Mouse (Mus musculus): ENCODE data around the gene Gm48552. TPM values are rescaled to one million over a fixed set of nuclear protein-coding genes. Genes with fewer than 3 reads are reported as not detected.

The Gm48552 gene
- total and polyA plus RNA-seq, 2 experiments from 2014 or later: 4.0 to 7.5 TPM

GRCm38 (mm10) chr10:81345162-81345534 lies 43.7 kb upstream of the Gm48552 start:
- DNase-seq (ENCODE audit: low spot score) (no peak), ATAC-seq (no peak)
- H3K27ac ChIP-seq: no peak overlapping the region
- WGBS: 86% methylated on average over 4 of the region's 4 CpGs
- peaks cover 31% of the 10 kb centered on the region; the same call in 1 of the 2 replicates for H3K27me3 ChIP-seq (ENCODE audit: insufficient read depth, low read length)
- no peak overlapping the region for H3K9ac ChIP-seq (replicated peaks; ENCODE audit: low read length)
- no peak overlapping the region for H3K4me2 ChIP-seq (ENCODE audit: low read depth, low read length)
- no peak for TF ChIP-seq CTCF (IDR thresholded peaks at IDR 0.05; ENCODE audit: low read depth)
- peaks cover 9% of the 10 kb centered on the region for H3K4me1 ChIP-seq (ENCODE audit: insufficient read depth, low read length)
- H3K9me3 ChIP-seq (ENCODE audit: low read length): no peaks in the 10 kb centered on the region
- H3K36me3 ChIP-seq (ENCODE audit: insufficient read depth, low read length): no peaks in the 10 kb centered on the region
- H3K4me3 ChIP-seq (ENCODE audit: low read length): no peak overlapping the region

DNA sequence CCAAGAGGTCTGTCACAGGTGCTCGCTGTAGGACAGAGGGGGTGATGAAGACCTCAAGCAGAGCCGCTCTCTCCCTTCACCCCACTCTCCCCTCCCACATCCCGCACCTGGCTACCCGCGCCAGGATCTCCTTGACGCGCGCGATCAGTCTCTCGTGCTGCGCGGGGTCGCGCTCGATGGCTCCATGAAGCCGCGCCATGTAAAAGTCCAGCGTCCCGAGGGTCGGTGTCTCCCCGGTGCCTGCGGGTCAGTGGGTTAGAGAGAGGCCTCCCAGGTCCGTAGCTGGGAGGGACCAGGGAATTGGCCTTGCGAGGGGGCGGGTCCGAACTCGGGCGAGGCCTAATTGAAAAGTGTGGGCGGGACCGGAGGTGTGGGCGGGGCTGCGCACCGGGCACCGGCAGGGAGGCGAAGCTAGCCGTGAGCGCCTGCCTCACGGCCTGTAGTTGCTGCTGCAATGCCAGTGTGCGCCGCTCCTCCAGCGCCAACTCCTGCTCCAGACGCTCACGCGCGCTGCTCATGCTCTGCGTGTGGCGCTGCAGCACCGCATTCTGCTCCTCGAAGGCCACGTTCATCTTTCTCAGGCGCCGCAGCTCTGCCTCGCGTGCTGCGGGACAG lies 42.2 kb upstream of the Gm48552 start:
- H3K27ac ChIP-seq: peak overlapping the region; percentile 20; the same call in 1 of the 2 replicates
- peak overlapping the region; percentile 32 for H3K4me3 ChIP-seq (ENCODE audit: low read length)
- TF ChIP-seq CTCF (IDR thresholded peaks at IDR 0.05; ENCODE audit: low read depth): peak; percentile 65
- H3K27me3 ChIP-seq (ENCODE audit: insufficient read depth, low read length): peaks cover 31% of the 10 kb centered on the region; the same call in 1 of the 2 replicates
- peaks cover 9% of the 10 kb centered on the region for H3K4me1 ChIP-seq (ENCODE audit: insufficient read depth, low read length)
- peak overlapping the region; percentile 50 for H3K4me2 ChIP-seq (ENCODE audit: low read depth, low read length)
- H3K36me3 ChIP-seq (ENCODE audit: insufficient read depth, low read length): no peaks in the 10 kb centered on the region
- H3K9ac ChIP-seq (replicated peaks; ENCODE audit: low read length): peak overlapping the region; percentile 13; the same call in 1 of the 2 replicates
- WGBS: 12% methylated on average over 54 of the region's 55 CpGs
- ATAC-seq (peak; percentile 21; the same call in 1 of the 2 replicates), DNase-seq (ENCODE audit: low spot score) (peak; percentile 84)
- no peaks in the 10 kb centered on the region for H3K9me3 ChIP-seq (ENCODE audit: low read length)

DNA sequence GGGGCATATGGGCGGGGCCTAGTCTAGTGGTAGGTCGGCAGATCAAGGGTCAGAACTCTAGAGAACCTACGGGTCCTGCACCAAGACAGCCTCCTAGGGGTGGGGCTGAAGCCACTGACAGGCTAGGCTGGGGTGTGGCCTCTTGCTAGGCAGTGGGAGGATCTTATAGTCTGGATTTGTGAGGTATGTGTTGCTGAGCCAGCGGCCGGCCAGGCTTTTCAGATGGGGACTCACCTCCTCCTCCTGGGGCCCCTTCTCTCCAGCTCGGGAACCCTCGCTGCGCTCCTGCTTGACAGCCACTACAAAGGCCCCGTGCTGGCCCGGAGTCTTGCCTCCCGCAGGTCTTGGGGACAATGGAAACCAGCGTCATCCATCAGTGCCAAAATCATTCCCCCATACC lies 39.7 kb upstream of the Gm48552 start:
- H3K4me2 ChIP-seq (ENCODE audit: low read depth, low read length): peak overlapping the region; percentile 87
- H3K36me3 ChIP-seq (ENCODE audit: insufficient read depth, low read length): no peaks in the 10 kb centered on the region
- no peak overlapping the region for H3K27ac ChIP-seq
- H3K4me3 ChIP-seq (ENCODE audit: low read length): no peak overlapping the region
- H3K9ac ChIP-seq (replicated peaks; ENCODE audit: low read length): no peak overlapping the region
- H3K27me3 ChIP-seq (ENCODE audit: insufficient read depth, low read length): peaks cover 13% of the 10 kb centered on the region; the same call in 1 of the 2 replicates
- DNase-seq (ENCODE audit: low spot score) (no peak), ATAC-seq (no peak)
- TF ChIP-seq CTCF (IDR thresholded peaks at IDR 0.05; ENCODE audit: low read depth): no peak
- H3K4me1 ChIP-seq (ENCODE audit: insufficient read depth, low read length): peaks cover 9% of the 10 kb centered on the region
- no peaks in the 10 kb centered on the region for H3K9me3 ChIP-seq (ENCODE audit: low read length)
- WGBS: 3% methylated on average over 12 of the region's 12 CpGs

DNA sequence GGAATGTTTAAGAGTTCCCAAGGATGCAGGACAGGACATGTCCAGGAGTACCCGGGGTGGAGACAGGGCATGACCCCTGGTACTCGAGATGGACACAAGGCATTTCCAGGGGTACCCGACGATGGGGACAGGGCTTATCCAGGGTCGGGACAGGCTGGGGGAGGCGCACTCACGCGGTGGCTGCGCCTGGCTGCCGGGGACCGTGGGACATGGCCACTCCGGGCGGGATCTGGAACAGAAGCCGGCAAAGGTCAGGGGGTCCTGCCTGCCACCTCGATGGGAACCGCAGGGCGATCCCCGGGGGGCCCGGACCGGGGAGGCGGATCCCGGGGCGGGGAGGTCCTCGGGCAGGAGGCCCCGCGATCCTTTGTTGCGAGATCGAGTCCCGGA lies 38.8 kb upstream of the Gm48552 start:
- H3K9ac ChIP-seq (replicated peaks; ENCODE audit: low read length): peak overlapping the region; percentile 56
- no peaks in the 10 kb centered on the region for H3K36me3 ChIP-seq (ENCODE audit: insufficient read depth, low read length)
- no peak for DNase-seq (ENCODE audit: low spot score)
- peak overlapping the region; percentile 87 for H3K4me2 ChIP-seq (ENCODE audit: low read depth, low read length)
- 0% methylated on average over 25 of the region's 29 CpGs for WGBS
- H3K4me1 ChIP-seq (ENCODE audit: insufficient read depth, low read length): peaks cover 9% of the 10 kb centered on the region
- ATAC-seq: peak; percentile 6; the same call in 1 of the 2 replicates
- H3K9me3 ChIP-seq (ENCODE audit: low read length): no peaks in the 10 kb centered on the region
- H3K4me3 ChIP-seq (ENCODE audit: low read length): peak overlapping the region; percentile 58
- TF ChIP-seq CTCF (IDR thresholded peaks at IDR 0.05; ENCODE audit: low read depth): no peak
- H3K27ac ChIP-seq: no peak overlapping the region; the same call in 1 of the 2 replicates
- 0 out of 2 replicates have a peak, but pooled peaks cover 9% of the 10 kb centered on the region for H3K27me3 ChIP-seq (ENCODE audit: insufficient read depth, low read length)

GRCm38 (mm10) chr10:81350351-81351063 lies 38.3 kb upstream of the Gm48552 start, which contains the start of gene Hmg20b:
TSS of gene Hmg20b (minus strand) at chr10:81350480.
- Histone ChIP-seq H3K9me3 (ENCODE audit: low read length) (no peaks in the 10 kb centered on the region), H3K36me3 (ENCODE audit: insufficient read depth, low read length) (no peaks in the 10 kb centered on the region), H3K4me1 (ENCODE audit: insufficient read depth, low read length) (peaks cover 9% of the 10 kb centered on the region), H3K4me2 (ENCODE audit: low read depth, low read length) (peak within 1 kb of the TSS; percentile 87), H3K4me3 (ENCODE audit: low read length) (peak within 1 kb of the TSS; percentile 58), H3K27ac (no peak within 1 kb of the TSS; the same call in 1 of the 2 replicates), H3K27me3 (ENCODE audit: insufficient read depth, low read length) (0 out of 2 replicates have a peak, but pooled peaks cover 4% of the 10 kb centered on the region), H3K9ac (replicated peaks; ENCODE audit: low read length) (peak within 1 kb of the TSS; percentile 56)
- TF ChIP-seq CTCF (IDR thresholded peaks at IDR 0.05; ENCODE audit: low read depth): peak; percentile 90
- peak; percentile 96 for ATAC-seq
- under 1% methylated on average over 54 of the region's 54 CpGs for WGBS
- DNase-seq (ENCODE audit: low spot score): peak; percentile 99

GRCm38 (mm10) chr10:81351678-81352291 lies 37.0 kb upstream of the Gm48552 start:
- DNase-seq (ENCODE audit: low spot score): no peak
- no peak overlapping the region for H3K4me3 ChIP-seq (ENCODE audit: low read length)
- no peak for TF ChIP-seq CTCF (IDR thresholded peaks at IDR 0.05; ENCODE audit: low read depth)
- H3K27me3 ChIP-seq (ENCODE audit: insufficient read depth, low read length): 0 out of 2 replicates have a peak, but pooled peaks cover 3% of the 10 kb centered on the region
- no peak overlapping the region for H3K27ac ChIP-seq
- 34% methylated on average over 9 of the region's 9 CpGs for WGBS
- H3K9me3 ChIP-seq (ENCODE audit: low read length): no peaks in the 10 kb centered on the region
- peaks cover 11% of the 10 kb centered on the region for H3K4me1 ChIP-seq (ENCODE audit: insufficient read depth, low read length)
- no peak for ATAC-seq
- no peak overlapping the region for H3K4me2 ChIP-seq (ENCODE audit: low read depth, low read length)
- no peaks in the 10 kb centered on the region for H3K36me3 ChIP-seq (ENCODE audit: insufficient read depth, low read length)
- H3K9ac ChIP-seq (replicated peaks; ENCODE audit: low read length): no peak overlapping the region

Measured in hindbrain, postnatal 0 days (tissue).